Mouse (Mus musculus) E14TG2a.4 (cell line): ENCODE results near the gene Uba6.

ENCODE experiments used
- CTCF ChIP-seq: conservative IDR thresholded peaks from 2 replicates; pipeline ENCODE4 v1.5.1; 2014; ENCODE audit warnings: low read length
- NANOG ChIP-seq: IDR thresholded peaks from 2 replicates; pipeline ENCODE4 v1.6.1; 2014; ENCODE audit warnings: borderline replicate concordance, low read length, mixed read lengths
- POU5F1 ChIP-seq: IDR thresholded peaks from 2 replicates; pipeline ENCODE4 v1.6.1; 2014; ENCODE audit warnings: low read length, borderline replicate concordance

DNA sequence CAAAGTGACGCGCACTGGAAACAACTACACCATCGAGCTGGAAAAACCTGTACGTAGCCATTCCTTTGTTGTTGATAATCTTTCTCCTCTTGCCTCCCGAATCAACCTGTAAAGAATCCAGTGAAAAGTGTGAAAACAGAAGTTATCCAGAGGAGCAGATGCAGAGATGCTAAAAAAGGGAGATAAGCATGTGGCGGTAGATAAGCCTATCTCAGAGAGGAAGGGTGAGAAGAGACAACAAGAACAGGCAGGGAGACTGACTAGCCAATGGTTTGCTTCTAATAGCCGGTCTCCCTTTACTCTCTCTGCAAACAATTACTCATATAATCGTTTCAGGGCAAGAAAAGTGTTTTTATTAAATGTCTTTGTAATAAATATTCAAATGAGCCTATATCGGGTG, 77.8 kb downstream of the Uba6 start:
- TF ChIP-seq CTCF = no peak
- no peak for TF ChIP-seq POU5F1
- no peak for TF ChIP-seq NANOG
